Mouse (Mus musculus): ENCODE results near the gene Filip1l.

Filip1l gene

GRCm38 (mm10) chr16:57396249-57396648 is 43.4 kb downstream of the Filip1l start:
- DNase-seq (ENCODE audit: low read depth, low spot score) = no peak

GRCm38 (mm10) chr16:57397845-57398244 is 45.0 kb downstream of the Filip1l start:
- no peak for DNase-seq (ENCODE audit: low read depth, low spot score)

- peak; percentile 63 for DNase-seq (ENCODE audit: low read depth, low spot score)
Observed at GRCm38 (mm10) chr16:57398387-57399214, 45.7 kb downstream of the Filip1l start.

- peak; percentile 23 for DNase-seq (ENCODE audit: low read depth, low spot score)
Observed at GRCm38 (mm10) chr16:57399566-57399965, 46.7 kb downstream of the Filip1l start.

- DNase-seq (ENCODE audit: low read depth, low spot score) = no peak
Observed at GRCm38 (mm10) chr16:57401702-57402101, 48.8 kb downstream of the Filip1l start.

- DNase-seq (ENCODE audit: low read depth, low spot score) = peak; percentile 72
Observed at GRCm38 (mm10) chr16:57402910-57403309, 50.0 kb downstream of the Filip1l start.

- no peak for DNase-seq (ENCODE audit: low read depth, low spot score)
Observed at GRCm38 (mm10) chr16:57403825-57404224, 50.9 kb downstream of the Filip1l start.

- no peak for DNase-seq (ENCODE audit: low read depth, low spot score)
Observed at GRCm38 (mm10) chr16:57412766-57413165, 59.9 kb downstream of the Filip1l start.

GRCm38 (mm10) chr16:57416049-57416448 is 63.2 kb downstream of the Filip1l start:
- no peak for DNase-seq (ENCODE audit: low read depth, low spot score)

- DNase-seq (ENCODE audit: low read depth, low spot score) = no peak
Observed at GRCm38 (mm10) chr16:57417017-57417416, 64.1 kb downstream of the Filip1l start.

- no peak for DNase-seq (ENCODE audit: low read depth, low spot score)
Observed at GRCm38 (mm10) chr16:57417955-57418354, 65.1 kb downstream of the Filip1l start.

- no peak for DNase-seq (ENCODE audit: low read depth, low spot score)
Observed at GRCm38 (mm10) chr16:57419332-57419731, 66.4 kb downstream of the Filip1l start.

GRCm38 (mm10) chr16:57419881-57420280 is 67.0 kb downstream of the Filip1l start:
- DNase-seq (ENCODE audit: low read depth, low spot score) = no peak

- DNase-seq (ENCODE audit: low read depth, low spot score) = no peak
Observed at GRCm38 (mm10) chr16:57420773-57421556, 68.1 kb downstream of the Filip1l start.

GRCm38 (mm10) chr16:57421680-57422417 is 69.0 kb downstream of the Filip1l start:
- peak; percentile 57 for DNase-seq (ENCODE audit: low read depth, low spot score)

- peak; percentile 85 for DNase-seq (ENCODE audit: low read depth, low spot score)
Observed at GRCm38 (mm10) chr16:57423001-57423800, 70.3 kb downstream of the Filip1l start.

GRCm38 (mm10) chr16:57426680-57427079 is 73.8 kb downstream of the Filip1l start:
- no peak for DNase-seq (ENCODE audit: low read depth, low spot score)

GRCm38 (mm10) chr16:57427516-57428285 is 74.8 kb downstream of the Filip1l start:
- DNase-seq (ENCODE audit: low read depth, low spot score) = no peak

GRCm38 (mm10) chr16:57428977-57429376 is 76.1 kb downstream of the Filip1l start:
- no peak for DNase-seq (ENCODE audit: low read depth, low spot score)

- DNase-seq (ENCODE audit: low read depth, low spot score) = no peak
Observed at GRCm38 (mm10) chr16:57431294-57431693, 78.4 kb downstream of the Filip1l start.
